Mouse (Mus musculus): ENCODE measurements around the gene Sav1.

DNA sequence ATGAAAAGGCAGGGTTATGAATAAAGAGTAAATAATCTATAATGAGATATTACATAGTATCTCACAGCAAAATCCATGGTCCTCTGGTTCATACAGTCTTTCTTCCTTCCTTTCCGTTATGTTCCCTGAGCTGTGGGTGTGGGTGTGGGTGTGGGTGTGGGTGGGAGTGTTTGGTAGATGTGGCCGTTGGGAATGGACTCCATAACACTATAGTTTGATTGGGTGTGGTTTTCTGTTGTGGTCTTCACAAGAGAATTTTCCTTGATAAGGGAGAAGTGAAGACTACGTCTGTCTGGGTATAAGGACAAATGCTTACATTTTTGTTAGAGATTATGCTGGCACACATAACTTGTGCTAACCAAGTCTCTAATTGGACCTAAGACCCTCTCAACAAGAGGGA, 63.2 kb downstream of the Sav1 start:
- TF ChIP-seq CEBPB (IDR thresholded peaks at IDR 0.05; ENCODE audit: insufficient read depth, poor library complexity, severe bottlenecking), result no peak
- TF ChIP-seq POLR2A (IDR thresholded peaks at IDR 0.05; ENCODE audit: insufficient read length, low read depth), result no peak
- no peak for TF ChIP-seq MAX (IDR thresholded peaks at IDR 0.05; ENCODE audit: low read depth)
- no peak for TF ChIP-seq USF1 (IDR thresholded peaks at IDR 0.05; ENCODE audit: low read depth)
- TF ChIP-seq POLR2AphosphoS2 (IDR thresholded peaks at IDR 0.05; ENCODE audit: insufficient read length, low read depth), result no peak
- TF ChIP-seq E2F4 (IDR thresholded peaks at IDR 0.05; ENCODE audit: insufficient read depth), result no peak
- no peak for TF ChIP-seq TCF12 (IDR thresholded peaks at IDR 0.05; ENCODE audit: insufficient read depth, poor library complexity, severe bottlenecking)
- TF ChIP-seq REST (IDR thresholded peaks at IDR 0.05; ENCODE audit: insufficient read depth, insufficient read length), result no peak
- no peak for TF ChIP-seq SRF (IDR thresholded peaks at IDR 0.05; ENCODE audit: control insufficient read depth, insufficient read length, low read depth)
- no peak for TF ChIP-seq MYOD1 (IDR thresholded peaks at IDR 0.05; ENCODE audit: control insufficient read depth in 1 of 3, insufficient read length in 2 of 3, low read depth in 2 of 3)
- TF ChIP-seq TCF3 (IDR thresholded peaks at IDR 0.05; ENCODE audit: insufficient read length, low read depth), result no peak
- TF ChIP-seq MYOG (IDR thresholded peaks at IDR 0.05; ENCODE audit: control insufficient read depth in 1 of 3, insufficient read depth in 1 of 3, insufficient read length in 2 of 3, low read depth in 2 of 3), result no peak

All from myocyte (in vitro differentiated cells).